9 mouse cellular contexts compared by ENCODE assay signal in the genomic region with DNA sequence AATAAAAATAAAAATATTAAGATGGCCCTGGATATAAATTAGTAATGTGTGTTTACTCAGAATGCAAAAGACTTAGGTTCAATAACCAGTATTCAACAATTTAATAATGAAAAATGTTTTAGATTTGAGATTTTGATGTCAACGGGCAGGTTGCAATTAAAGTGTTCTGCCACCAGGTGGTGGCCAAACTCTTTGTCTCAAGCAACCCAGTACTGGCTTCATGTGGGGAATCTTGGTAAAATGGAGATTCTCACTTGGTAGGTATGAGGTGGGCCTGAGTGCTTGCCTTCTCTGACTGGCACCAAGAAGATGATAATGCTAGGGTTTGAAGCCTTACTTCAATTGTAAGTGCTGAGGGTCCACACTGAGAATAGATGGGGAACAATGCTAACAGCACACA. TPM values are rescaled to one million over a fixed set of nuclear protein-coding genes. Genes with fewer than 3 reads are reported as not detected.
DNase-seq lines count a peak whose midpoint lies in the region; ATAC-seq lines count a peak whose summit lies in the region.
"Had no signal": no experiment of that assay in that cellular context is flagged by ENCODE, and none has a peak within 500 bp of the region (broad histone marks: within the 10 kb centered on the region; RNA-seq: fewer than 3 reads in every experiment).

No protein-coding gene starts in this region.

- H3K4me1 ChIP-seq in forebrain, embryonic 11.5 days (replicated peaks; ENCODE audit: control insufficient read depth, insufficient read depth, low read length), result 0 out of 2 replicates have a peak, but pooled peaks cover 3% of the 10 kb centered on the region
- peaks cover 12% of the 10 kb centered on the region for H3K4me1 ChIP-seq in forebrain, embryonic 15.5 days
- H3K4me1 ChIP-seq in neural tube, embryonic 11.5 days (ENCODE audit: control insufficient read depth, insufficient read depth, low read length), result no peaks in the 10 kb centered on the region

- H3K4me2 ChIP-seq in forebrain, embryonic 11.5 days (ENCODE audit: low read depth, low read length, severe bottlenecking), result no peak overlapping the region
- H3K4me2 ChIP-seq in forebrain, embryonic 15.5 days (replicated peaks), result no peak overlapping the region
- no peak overlapping the region for H3K4me2 ChIP-seq in neural tube, embryonic 11.5 days (ENCODE audit: low read depth)

- H3K27me3 ChIP-seq in forebrain, embryonic 11.5 days (ENCODE audit: control insufficient read depth, insufficient read depth, low read length), result peaks cover 18% of the 10 kb centered on the region
- H3K27me3 ChIP-seq in forebrain, embryonic 15.5 days, result peaks cover 21% of the 10 kb centered on the region; the same call in 1 of the 2 replicates
- H3K27me3 ChIP-seq in neural tube, embryonic 11.5 days (ENCODE audit: control insufficient read depth, insufficient read depth, low read length), result peaks cover 18% of the 10 kb centered on the region

- no peak for ATAC-seq in forebrain, embryonic 11.5 days (replicated peaks; ENCODE audit: low FRiP score)
- no peak for ATAC-seq in forebrain, embryonic 15.5 days (replicated peaks)
- no peak for ATAC-seq in neural tube, embryonic 11.5 days (ENCODE audit: insufficient read depth, low FRiP score, low TSS enrichment)

- no peak overlapping the region for H3K27ac ChIP-seq in forebrain, embryonic 11.5 days (ENCODE audit: low read depth, low read length)
- no peak overlapping the region for H3K27ac ChIP-seq in forebrain, embryonic 15.5 days (replicated peaks)
- no peak overlapping the region for H3K27ac ChIP-seq in neural tube, embryonic 11.5 days (ENCODE audit: low read depth, low read length)

- H3K36me3 ChIP-seq in forebrain, embryonic 11.5 days (ENCODE audit: control insufficient read depth, insufficient read depth, low read length), result no peaks in the 10 kb centered on the region
- no peaks in the 10 kb centered on the region for H3K36me3 ChIP-seq in forebrain, embryonic 15.5 days
- no peaks in the 10 kb centered on the region for H3K36me3 ChIP-seq in neural tube, embryonic 11.5 days (ENCODE audit: control insufficient read depth, insufficient read depth, low read length)

- H3K4me3 ChIP-seq in forebrain, embryonic 11.5 days (ENCODE audit: low read depth, low read length), result no peak overlapping the region
- no peak overlapping the region for H3K4me3 ChIP-seq in forebrain, embryonic 15.5 days
- H3K4me3 ChIP-seq in neural tube, embryonic 11.5 days (ENCODE audit: low read depth, low read length), result no peak overlapping the region

- 8% methylated on average over 1 of the region's 1 CpGs for WGBS in forebrain, embryonic 11.5 days
- WGBS in forebrain, embryonic 15.5 days, result 2% methylated on average over 1 of the region's 1 CpGs
- 0% methylated on average over 1 of the region's 1 CpGs for WGBS in neural tube, embryonic 11.5 days

- intact Hi-C loops in heart, postnatal 10 days (cut with DNase I), result loop anchor here (1.0 to 5.0 kb wide), 2 partner anchors 52 to 194 kb away; no protein-coding TSS in a partner anchor

- DNase-seq in forebrain, embryonic 11.5 days (ENCODE audit: low spot score), result peak; percentile 66
- peak; percentile 31 for DNase-seq in neural tube, embryonic 11.5 days (ENCODE audit: low spot score)
- DNase-seq in neural tube, embryonic 10.5 days (ENCODE audit: extremely low spot score, low spot score), result no peak
- peak; percentile 13 for DNase-seq in c-Kit-positive CD71-positive TER-119-positive erythroid progenitor cells, embryonic 14.5 days (ENCODE audit: low spot score)
- DNase-seq in heart, postnatal 10 days, result peak; percentile 35 to 64
- DNase-seq in lung, postnatal 36 days, result peak; percentile 30
- no peak for DNase-seq in gastrocnemius, postnatal 4 days (ENCODE audit: low spot score in 2 of 2)

- H3K9ac ChIP-seq in forebrain, embryonic 11.5 days (ENCODE audit: low read length), result no peak overlapping the region
- no peak overlapping the region for H3K9ac ChIP-seq in forebrain, embryonic 15.5 days (replicated peaks)
- no peak overlapping the region for H3K9ac ChIP-seq in neural tube, embryonic 11.5 days (ENCODE audit: low read length)

- H3K9me3 ChIP-seq in forebrain, embryonic 11.5 days (ENCODE audit: control insufficient read depth, low read length), result no peaks in the 10 kb centered on the region
- H3K9me3 ChIP-seq in forebrain, embryonic 15.5 days, result no peaks in the 10 kb centered on the region
- no peaks in the 10 kb centered on the region for H3K9me3 ChIP-seq in neural tube, embryonic 11.5 days (ENCODE audit: control insufficient read depth, low read length)

RNA-seq across cellular contexts. Expression of a gene that starts 4.8 kb away (rescaled TPM):
- 0.08 and 0.11 TPM in 2 replicates for polyA plus RNA-seq in forebrain, embryonic 11.5 days (2014; fragmentation: Nextera tagmentation; extraction: Ambion mirVana)
- 0.05 TPM in 1 of 2 replicates, not detected in the other for polyA plus RNA-seq in forebrain, embryonic 15.5 days (2015; fragmentation: Nextera tagmentation; extraction: Ambion mirVana)
- 0.30 TPM in 1 of 2 replicates, not detected in the other for polyA plus RNA-seq in neural tube, embryonic 11.5 days (2014; fragmentation: Nextera tagmentation; extraction: Ambion mirVana)
- total RNA-seq in heart, postnatal 10 days (2021), result 1 to 10 TPM; 2.0 to 2.2 TPM
- total RNA-seq in gastrocnemius, postnatal 4 days (2021), result not detected
- total RNA-seq: neutrophil, adult 5-6 weeks had no signal

RNA-seq across cellular contexts. Expression of a gene that starts 36.1 kb away (rescaled TPM):
- polyA plus RNA-seq in forebrain, embryonic 11.5 days (2014; fragmentation: Nextera tagmentation; extraction: Ambion mirVana), result 0.08 TPM in 1 of 2 replicates, not detected in the other
- polyA plus RNA-seq in forebrain, embryonic 15.5 days (2015; fragmentation: Nextera tagmentation; extraction: Ambion mirVana), result not detected in 2 replicates
- polyA plus RNA-seq in neural tube, embryonic 11.5 days (2014; fragmentation: Nextera tagmentation; extraction: Ambion mirVana), result not detected in 2 replicates
- total RNA-seq in heart, postnatal 10 days (2021), result not detected
- not detected for total RNA-seq in gastrocnemius, postnatal 4 days (2021)
- total RNA-seq: neutrophil, adult 5-6 weeks had no signal

RNA-seq across cellular contexts. Expression of a gene that starts 44.0 kb away (rescaled TPM):
- polyA plus RNA-seq in forebrain, embryonic 11.5 days (2014; fragmentation: Nextera tagmentation; extraction: Ambion mirVana), result 0.05 and 0.07 TPM in 2 replicates
- 0.47 and 0.52 TPM in 2 replicates for polyA plus RNA-seq in forebrain, embryonic 15.5 days (2015; fragmentation: Nextera tagmentation; extraction: Ambion mirVana)
- polyA plus RNA-seq in neural tube, embryonic 11.5 days (2014; fragmentation: Nextera tagmentation; extraction: Ambion mirVana), result 0.07 TPM in 1 of 2 replicates, not detected in the other
- total RNA-seq in heart, postnatal 10 days (2021), result under 1 TPM; 0.41 to 0.60 TPM
- not detected for total RNA-seq in gastrocnemius, postnatal 4 days (2021)
- total RNA-seq: neutrophil, adult 5-6 weeks had no signal

Comparison
In these comparisons a context has a peak if more than half of its experiments do, and no peak if none do; other contexts are left out.
1. DNase-seq: peak in forebrain, embryonic 11.5 days (single experiment), neural tube, embryonic 11.5 days (single experiment), c-Kit-positive CD71-positive TER-119-positive erythroid progenitor cells, embryonic 14.5 days (single experiment), heart, postnatal 10 days (2 of 2) and lung, postnatal 36 days (single experiment); none in neural tube, embryonic 10.5 days (single experiment) and gastrocnemius, postnatal 4 days (0 of 2).